Mouse (Mus musculus) megakaryocyte, embryonic 14.5 days (primary cell): ENCODE measurements around the gene Reep6.

Experiments used
- FLI1 ChIP-seq: IDR thresholded peaks from 2 replicates; pipeline ENCODE4 v1.6.1; 2012; ENCODE audit warnings: low read length, inconsistent platforms, mixed read lengths
- GATA1 ChIP-seq: IDR thresholded peaks from 3 replicates; pipeline ENCODE4 v1.6.1; 2012; ENCODE audit warnings: mixed read lengths, low read length, inconsistent platforms, borderline replicate concordance

GRCm38 (mm10) chr10:80376160-80376559 is 46.4 kb downstream of the Reep6 start:
- TF ChIP-seq GATA1 (no peak), FLI1 (no peak)
